Mouse (Mus musculus) lung, postnatal 0 days (tissue): ENCODE results near the gene Mrrf.

Experiments
- CTCF ChIP-seq: IDR thresholded peaks from 2 replicates; pipeline ENCODE4 v1.5.1; 2016; ENCODE audit warnings: antibody characterized with exemption, mild to moderate bottlenecking
- EP300 ChIP-seq: IDR thresholded peaks from 2 replicates; pipeline ENCODE4 v1.6.1; 2016; ENCODE audit warnings: antibody characterized with exemption, mild to moderate bottlenecking, control low read depth

- TF ChIP-seq CTCF (no peak), EP300 (no peak)
These were observed 33.1 kb upstream of the Mrrf start for GRCm38 (mm10) chr2:36103069-36103554.
